Mouse (Mus musculus) kidney, postnatal 36 days (tissue): ENCODE data around the gene Anapc2.

Experiments used
- DNase-seq, 2 experiments: peaks; one replicate each; pipeline ENCODE4 v3.0.0; 2021 to 2022; ENCODE audit warnings: mixed read lengths in 2 of 2

Anapc2 gene

GRCm38 (mm10) chr2:25272515-25272914 lies 237 bp downstream of the Anapc2 start:
- no peak for DNase-seq

- no peak for DNase-seq
Observed at GRCm38 (mm10) chr2:25273010-25273409, 732 bp downstream of the Anapc2 start.

GRCm38 (mm10) chr2:25278928-25279882 lies 6.9 kb downstream of the Anapc2 start:
- DNase-seq, result peak; percentile 86 to 94

- DNase-seq, result no peak
Observed at GRCm38 (mm10) chr2:25285551-25285950, 13.3 kb downstream of the Anapc2 start.

GRCm38 (mm10) chr2:25286314-25286713 lies 14.0 kb downstream of the Anapc2 start:
- DNase-seq, result no peak

GRCm38 (mm10) chr2:25286837-25287636 lies 14.8 kb downstream of the Anapc2 start:
- DNase-seq, result peak; percentile 45 to 61

GRCm38 (mm10) chr2:25287927-25288649 lies 15.8 kb downstream of the Anapc2 start, which contains the start of gene Tmem210:
TSS of gene Tmem210 (plus strand) at chr2:25288145.
- DNase-seq, result no peak

GRCm38 (mm10) chr2:25288734-25289345 lies 16.6 kb downstream of the Anapc2 start:
- no peak for DNase-seq

GRCm38 (mm10) chr2:25289651-25290050 lies 17.4 kb downstream of the Anapc2 start, which contains the start of gene Lrrc26:
TSS of gene Lrrc26 (plus strand) at chr2:25289915.
- DNase-seq, result peak; percentile 83 to 84

GRCm38 (mm10) chr2:25290101-25290815 lies 18.0 kb downstream of the Anapc2 start:
- DNase-seq, result peak; percentile 29 to 50

- peak in 1 of 2 experiments; percentile 47 for DNase-seq
Observed at GRCm38 (mm10) chr2:25290816-25291130, 18.5 kb downstream of the Anapc2 start.

GRCm38 (mm10) chr2:25291184-25292053 lies 19.1 kb downstream of the Anapc2 start:
- peak in 1 of 2 experiments; percentile 51 for DNase-seq

- DNase-seq, result peak in 1 of 2 experiments; percentile 44
Observed at GRCm38 (mm10) chr2:25292054-25292544, 19.8 kb downstream of the Anapc2 start.

GRCm38 (mm10) chr2:25292856-25293255 lies 20.6 kb downstream of the Anapc2 start:
- peak; percentile 70 to 94 for DNase-seq

- no peak for DNase-seq
Observed at GRCm38 (mm10) chr2:25293706-25294105, 21.4 kb downstream of the Anapc2 start.

- no peak for DNase-seq
Observed at GRCm38 (mm10) chr2:25297093-25297492, 24.8 kb downstream of the Anapc2 start.

GRCm38 (mm10) chr2:25298046-25298445 lies 25.8 kb downstream of the Anapc2 start:
- DNase-seq, result no peak

- no peak for DNase-seq
Observed at GRCm38 (mm10) chr2:25303452-25303851, 31.2 kb downstream of the Anapc2 start.

- DNase-seq, result no peak
Observed at GRCm38 (mm10) chr2:25303931-25304656, 31.8 kb downstream of the Anapc2 start.
